Mouse (Mus musculus) lung, embryonic 16.5 days (tissue): ENCODE data around the gene Atxn1. TPM values are rescaled to one million over a fixed set of nuclear protein-coding genes. Genes with fewer than 3 reads are reported as not detected.
A peak's percentile ranks its signal among the peaks of the same experiment; 100 is the strongest.

Source experiments
- ATAC-seq: fragments of 200-750 bp; cut with Nextera tagmentation; 2 replicates; pipeline ENCODE4 v1.8.0; 2017; ENCODE audit warnings: low read depth, mild to moderate bottlenecking, moderate library complexity
- H3K27ac ChIP-seq: fragments of 300-500 bp; sonication (generic); 2 replicates; pipeline ENCODE4 v1.5.1; 2014; ENCODE audit warnings: mild to moderate bottlenecking, control low read depth, low read length
- H3K27me3 ChIP-seq: fragments of 300-500 bp; sonication (generic); 2 replicates; pipeline ENCODE4 v1.6.1; 2014; ENCODE audit warnings: low read depth, low read length, mixed read lengths; ENCODE audit not compliant: control insufficient read depth, insufficient read depth
- H3K36me3 ChIP-seq: fragments of 300-500 bp; sonication (generic); 2 replicates; pipeline ENCODE4 v1.6.1; 2014; ENCODE audit warnings: low read length; ENCODE audit not compliant: control insufficient read depth, insufficient read depth
- H3K4me1 ChIP-seq: fragments of 300-500 bp; sonication (generic); replicated peaks from 2 replicates; pipeline ENCODE4 v1.6.1; 2014; ENCODE audit warnings: low read length, mixed read lengths; ENCODE audit not compliant: control insufficient read depth, insufficient read depth
- H3K4me2 ChIP-seq: fragments of 300-500 bp; sonication (generic); 2 replicates; pipeline ENCODE4 v1.6.1; 2014; ENCODE audit warnings: low read depth, low read length, control low read depth
- H3K4me3 ChIP-seq: fragments of 300-500 bp; sonication (generic); 2 replicates; pipeline ENCODE4 v1.5.1; 2014; ENCODE audit warnings: mild to moderate bottlenecking, low read length, control low read depth
- H3K9ac ChIP-seq: fragments of 300-500 bp; sonication (generic); 2 replicates; pipeline ENCODE4 v1.6.1; 2014; ENCODE audit warnings: low read length, control low read depth
- H3K9me3 ChIP-seq: fragments of 300-500 bp; sonication (generic); 2 replicates; pipeline ENCODE4 v1.6.1; 2016; ENCODE audit warnings: low read length; ENCODE audit not compliant: control insufficient read depth
- WGBS: fragments of 180-500 bp; shearing (Covaris S2); extraction: QIAGEN DNeasy Blood & Tissue Kit; methylation state at CpG from one replicate; pipeline ENCODE4 v1.1.7; 2014; 5-methylcytosine and 5-hydroxymethylcytosine counted together
- polyA plus RNA-seq: library from polyadenylated mRNA; unstranded; fragments of >200 nt; fragmentation: Nextera tagmentation; extraction: Ambion mirVana; gene quantifications from 2 replicates; pipeline ENCODE4 v1.2.1, GENCODE M21; 2015

The Atxn1 gene
- polyA plus RNA-seq, 1 experiment from 2014 or later: 8.3 TPM

GRCm38 (mm10) chr13:45805915-45806599 lies 158.8 kb downstream of the Atxn1 start:
- H3K4me3 ChIP-seq: no peak overlapping the region
- H3K36me3 ChIP-seq: no peaks in the 10 kb centered on the region
- no peaks in the 10 kb centered on the region for H3K27me3 ChIP-seq
- no peak for ATAC-seq
- H3K9me3 ChIP-seq: no peaks in the 10 kb centered on the region
- no peak overlapping the region for H3K9ac ChIP-seq
- no peak overlapping the region for H3K4me2 ChIP-seq
- H3K4me1 ChIP-seq: no peaks in the 10 kb centered on the region
- H3K27ac ChIP-seq: no peak overlapping the region
- 50% methylated on average over 9 of the region's 9 CpGs for WGBS

GRCm38 (mm10) chr13:45802620-45803410 lies 162.0 kb downstream of the Atxn1 start:
- H3K4me1 ChIP-seq: no peaks in the 10 kb centered on the region
- no peak for ATAC-seq
- H3K4me2 ChIP-seq: no peak overlapping the region
- H3K36me3 ChIP-seq: no peaks in the 10 kb centered on the region
- no peaks in the 10 kb centered on the region for H3K27me3 ChIP-seq
- H3K9me3 ChIP-seq: no peaks in the 10 kb centered on the region
- H3K27ac ChIP-seq: no peak overlapping the region
- WGBS: 87% methylated on average over 15 of the region's 15 CpGs
- H3K9ac ChIP-seq: no peak overlapping the region
- no peak overlapping the region for H3K4me3 ChIP-seq

GRCm38 (mm10) chr13:45798248-45798647 lies 166.6 kb downstream of the Atxn1 start:
- Histone ChIP-seq H3K27ac (no peak overlapping the region), H3K36me3 (peaks cover 5% of the 10 kb centered on the region; the same call in 1 of the 2 replicates), H3K4me3 (no peak overlapping the region), H3K27me3 (no peaks in the 10 kb centered on the region), H3K4me2 (no peak overlapping the region), H3K4me1 (0 out of 2 replicates have a peak, but pooled peaks cover 5% of the 10 kb centered on the region), H3K9ac (no peak overlapping the region), H3K9me3 (no peaks in the 10 kb centered on the region)
- no peak for ATAC-seq
- WGBS: 69% methylated on average over 4 of the region's 4 CpGs

- no peaks in the 10 kb centered on the region for H3K27me3 ChIP-seq
- ATAC-seq: no peak
- H3K36me3 ChIP-seq: peaks cover 5% of the 10 kb centered on the region; the same call in 1 of the 2 replicates
- 47% methylated on average over 6 of the region's 6 CpGs for WGBS
- no peaks in the 10 kb centered on the region for H3K9me3 ChIP-seq
- peaks cover 5% of the 10 kb centered on the region; the same call in 1 of the 2 replicates for H3K4me1 ChIP-seq
- no peak overlapping the region for H3K4me2 ChIP-seq
- H3K27ac ChIP-seq: no peak overlapping the region
- H3K4me3 ChIP-seq: no peak overlapping the region
- H3K9ac ChIP-seq: no peak overlapping the region
Measured at GRCm38 (mm10) chr13:45797696-45798095, 167.1 kb downstream of the Atxn1 start.

- no peak overlapping the region for H3K9ac ChIP-seq
- ATAC-seq: no peak
- 55% methylated on average over 6 of the region's 6 CpGs for WGBS
- peaks cover 5% of the 10 kb centered on the region; the same call in 1 of the 2 replicates for H3K4me1 ChIP-seq
- no peak overlapping the region for H3K27ac ChIP-seq
- no peaks in the 10 kb centered on the region for H3K9me3 ChIP-seq
- no peak overlapping the region for H3K4me3 ChIP-seq
- no peak overlapping the region for H3K4me2 ChIP-seq
- peaks cover 5% of the 10 kb centered on the region; the same call in 1 of the 2 replicates for H3K36me3 ChIP-seq
- no peaks in the 10 kb centered on the region for H3K27me3 ChIP-seq
Measured at GRCm38 (mm10) chr13:45796286-45796685, 168.5 kb downstream of the Atxn1 start.

- WGBS: 27% methylated on average over 3 of the region's 3 CpGs
- no peaks in the 10 kb centered on the region for H3K27me3 ChIP-seq
- peak; percentile 48 for ATAC-seq
- no peak overlapping the region for H3K4me2 ChIP-seq
- peaks cover 5% of the 10 kb centered on the region; the same call in 1 of the 2 replicates for H3K4me1 ChIP-seq
- peaks cover 5% of the 10 kb centered on the region; the same call in 1 of the 2 replicates for H3K36me3 ChIP-seq
- H3K9ac ChIP-seq: no peak overlapping the region
- H3K9me3 ChIP-seq: no peaks in the 10 kb centered on the region
- peak overlapping the region; percentile 1; the same call in 1 of the 2 replicates for H3K27ac ChIP-seq
- H3K4me3 ChIP-seq: no peak overlapping the region
Measured at GRCm38 (mm10) chr13:45793796-45794195, 171.0 kb downstream of the Atxn1 start.

GRCm38 (mm10) chr13:45786409-45786808 lies 178.4 kb downstream of the Atxn1 start:
- Histone ChIP-seq H3K4me1 (peaks cover 5% of the 10 kb centered on the region; the same call in 1 of the 2 replicates), H3K27me3 (no peaks in the 10 kb centered on the region), H3K4me2 (no peak overlapping the region), H3K9ac (no peak overlapping the region), H3K36me3 (no peaks in the 10 kb centered on the region), H3K27ac (no peak overlapping the region), H3K9me3 (no peaks in the 10 kb centered on the region), H3K4me3 (no peak overlapping the region)
- 82% methylated on average over 7 of the region's 7 CpGs for WGBS
- no peak; the same call in 1 of the 2 replicates for ATAC-seq

- H3K36me3 ChIP-seq: peaks cover 3% of the 10 kb centered on the region; the same call in 1 of the 2 replicates
- WGBS: 62% methylated on average over 10 of the region's 10 CpGs
- peak; percentile 31; the same call in 1 of the 2 replicates for ATAC-seq
Measured at GRCm38 (mm10) chr13:45783681-45784080, 181.1 kb downstream of the Atxn1 start.

GRCm38 (mm10) chr13:45778750-45779149 lies 186.1 kb downstream of the Atxn1 start:
- H3K4me2 ChIP-seq: no peak overlapping the region
- peaks cover 9% of the 10 kb centered on the region for H3K4me1 ChIP-seq
- H3K27me3 ChIP-seq: no peaks in the 10 kb centered on the region
- 0 out of 2 replicates have a peak overlapping the region, but pooled peaks have one; percentile 27 for H3K27ac ChIP-seq
- WGBS: 77% methylated on average over 5 of the region's 5 CpGs
- H3K9me3 ChIP-seq: no peaks in the 10 kb centered on the region
- peaks cover 3% of the 10 kb centered on the region; the same call in 1 of the 2 replicates for H3K36me3 ChIP-seq
- no peak overlapping the region for H3K4me3 ChIP-seq
- H3K9ac ChIP-seq: no peak overlapping the region
- no peak for ATAC-seq

More at GRCm38 (mm10) chr13:45783681-45784080, 181.1 kb downstream of the Atxn1 start:
- H3K27me3 ChIP-seq: no peaks in the 10 kb centered on the region
- no peak overlapping the region for H3K9ac ChIP-seq
- H3K4me2 ChIP-seq: no peak overlapping the region
- H3K9me3 ChIP-seq: no peaks in the 10 kb centered on the region
- peaks cover 5% of the 10 kb centered on the region; the same call in 1 of the 2 replicates for H3K4me1 ChIP-seq
- no peak overlapping the region for H3K27ac ChIP-seq
- H3K4me3 ChIP-seq: no peak overlapping the region
